Mouse (Mus musculus) small intestine, adult 2 months (tissue): ENCODE data around the gene Traf3ip1. TPM values are rescaled to one million over a fixed set of nuclear protein-coding genes. Genes with fewer than 3 reads are reported as not detected.

Experiments
- H3K27ac ChIP-seq: fragments of 200-500 bp; 2 replicates; pipeline ENCODE4 v1.5.1; 2012; ENCODE audit warnings: low read depth, low read length, control low read depth, inconsistent platforms; ENCODE audit not compliant: insufficient read depth
- H3K27me3 ChIP-seq: fragments of 200-500 bp; 2 replicates; pipeline ENCODE4 v1.6.1; 2012; ENCODE audit warnings: mild to moderate bottlenecking, moderate library complexity, low read length, inconsistent platforms; ENCODE audit not compliant: control insufficient read depth, insufficient read depth
- H3K36me3 ChIP-seq: fragments of 200-500 bp; 2 replicates; pipeline ENCODE4 v1.6.1; 2012; ENCODE audit warnings: mild to moderate bottlenecking, low read length, control low read depth, inconsistent platforms; ENCODE audit not compliant: control insufficient read depth, insufficient read depth
- H3K4me1 ChIP-seq: fragments of 200-500 bp; 2 replicates; pipeline ENCODE4 v1.6.1; 2012; ENCODE audit warnings: low read length, inconsistent platforms, mixed read lengths; ENCODE audit not compliant: control insufficient read depth, insufficient read depth, insufficient read length
- H3K4me3 ChIP-seq: fragments of 200-500 bp; 2 replicates; pipeline ENCODE4 v1.5.1; 2012; ENCODE audit warnings: low read depth, mild to moderate bottlenecking, control low read depth, inconsistent platforms, low read length, moderate library complexity
- CTCF ChIP-seq: fragments of 200-500 bp; IDR thresholded peaks from 2 replicates; pipeline ENCODE4 v1.5.1; 2012; ENCODE audit warnings: low read depth, mild to moderate bottlenecking, control low read depth, inconsistent platforms, low read length, moderate library complexity, mixed read lengths; ENCODE audit not compliant: insufficient replicate concordance, insufficient read length; ENCODE audit errors: extremely low read depth
- POLR2A ChIP-seq: fragments of 200-500 bp; IDR thresholded peaks from 2 replicates; pipeline ENCODE4 v1.6.1; 2012; ENCODE audit warnings: low read depth, mild to moderate bottlenecking, control low read depth, inconsistent platforms, low read length, moderate library complexity
- WGBS: fragments of 180-500 bp; shearing (Covaris S2); methylation state at CpG from one replicate; pipeline ENCODE4 v1.1.7; 2018; 5-methylcytosine and 5-hydroxymethylcytosine counted together
- polyA plus RNA-seq: library from polyadenylated mRNA; depleted of rRNA; stranded (reverse); fragments of >200 nt; gene quantifications from 2 replicates; pipeline ENCODE4 v1.2.3, GENCODE M21; 2012

Gene Traf3ip1
- polyA plus RNA-seq, 1 experiment: 3.7 TPM

GRCm38 (mm10) chr1:91539704-91540270 is 45.3 kb downstream of the Traf3ip1 start:
- Histone ChIP-seq H3K4me1 (peaks cover 12% of the 10 kb centered on the region), H3K27ac (no peak overlapping the region), H3K36me3 (no peaks in the 10 kb centered on the region), H3K27me3 (no peaks in the 10 kb centered on the region), H3K4me3 (peak overlapping the region; percentile 90)
- 1% methylated on average over 22 of the region's 22 CpGs for WGBS
- TF ChIP-seq CTCF (no peak), POLR2A (no peak)

GRCm38 (mm10) chr1:91540271-91540826 is 45.9 kb downstream of the Traf3ip1 start, which contains the start of gene Asb1:
Gene Asb1 (plus strand): TSS chr1:91540544.
- peaks cover 12% of the 10 kb centered on the region for H3K4me1 ChIP-seq
- WGBS: under 1% methylated on average over 41 of the region's 41 CpGs
- peak within 1 kb of the TSS; percentile 90 for H3K4me3 ChIP-seq
- no peaks in the 10 kb centered on the region for H3K27me3 ChIP-seq
- no peak for TF ChIP-seq CTCF
- peak; percentile 63; the same call in 1 of the 2 replicates for TF ChIP-seq POLR2A
- H3K27ac ChIP-seq: no peak within 1 kb of the TSS
- H3K36me3 ChIP-seq: no peaks in the 10 kb centered on the region

- H3K4me1 ChIP-seq: peaks cover 12% of the 10 kb centered on the region
- no peaks in the 10 kb centered on the region for H3K27me3 ChIP-seq
- H3K27ac ChIP-seq: no peak overlapping the region
- WGBS: 14% methylated on average over 15 of the region's 15 CpGs
- H3K4me3 ChIP-seq: peak overlapping the region; percentile 90
- no peaks in the 10 kb centered on the region; the same call in 1 of the 2 replicates for H3K36me3 ChIP-seq
- TF ChIP-seq CTCF: no peak
- no peak for TF ChIP-seq POLR2A
Observed at GRCm38 (mm10) chr1:91541042-91541592, 46.7 kb downstream of the Traf3ip1 start.

GRCm38 (mm10) chr1:91543974-91544373 is 49.5 kb downstream of the Traf3ip1 start:
- H3K4me1 ChIP-seq: peaks cover 12% of the 10 kb centered on the region
- H3K4me3 ChIP-seq: no peak overlapping the region
- H3K36me3 ChIP-seq: peaks cover 9% of the 10 kb centered on the region
- no peak overlapping the region for H3K27ac ChIP-seq
- 92% methylated on average over 4 of the region's 4 CpGs for WGBS
- TF ChIP-seq CTCF (no peak), POLR2A (no peak)
- H3K27me3 ChIP-seq: no peaks in the 10 kb centered on the region

GRCm38 (mm10) chr1:91545226-91545625 is 50.8 kb downstream of the Traf3ip1 start:
- Histone ChIP-seq H3K27me3 (no peaks in the 10 kb centered on the region), H3K36me3 (peaks cover 9% of the 10 kb centered on the region), H3K4me1 (peaks cover 6% of the 10 kb centered on the region), H3K4me3 (no peak overlapping the region), H3K27ac (no peak overlapping the region)
- no peak for TF ChIP-seq POLR2A
- no peak for TF ChIP-seq CTCF
- 84% methylated on average over 1 of the region's 1 CpGs for WGBS

- no peak overlapping the region for H3K27ac ChIP-seq
- no peaks in the 10 kb centered on the region for H3K4me1 ChIP-seq
- H3K27me3 ChIP-seq: no peaks in the 10 kb centered on the region
- WGBS: over 99% methylated on average over 5 of the region's 5 CpGs
- TF ChIP-seq POLR2A (no peak), CTCF (no peak)
- peaks cover 15% of the 10 kb centered on the region for H3K36me3 ChIP-seq
- no peak overlapping the region for H3K4me3 ChIP-seq
Observed at GRCm38 (mm10) chr1:91547567-91547966, 53.1 kb downstream of the Traf3ip1 start.

- no peak overlapping the region for H3K4me3 ChIP-seq
- no peaks in the 10 kb centered on the region for H3K4me1 ChIP-seq
- TF ChIP-seq POLR2A (no peak), CTCF (no peak)
- peaks cover 18% of the 10 kb centered on the region for H3K36me3 ChIP-seq
- 68% methylated on average over 2 of the region's 2 CpGs for WGBS
- H3K27ac ChIP-seq: no peak overlapping the region
- H3K27me3 ChIP-seq: no peaks in the 10 kb centered on the region
Observed at GRCm38 (mm10) chr1:91549073-91549472, 54.6 kb downstream of the Traf3ip1 start.
